Mouse (Mus musculus) MEL (cell line): ENCODE data around the gene Fxr2. TPM values are rescaled to one million over a fixed set of nuclear protein-coding genes. Genes with fewer than 3 reads are reported as not detected.

Experiments
- DNase-seq: peaks from one replicate; pipeline ENCODE4 v3.0.0; 2011; ENCODE audit warnings: low read depth, low spot score
- H3K27ac ChIP-seq: 2 replicates; pipeline ENCODE4 v1.5.1; 2012; ENCODE audit warnings: low read depth, mild to moderate bottlenecking, control low read depth, low read length, moderate library complexity; ENCODE audit not compliant: control insufficient read depth
- H3K27me3 ChIP-seq, 2 experiments: fragments of 150-350 bp in 1 of 2; sonication (generic) in 1 of 2; 2 replicates each; pipeline ENCODE4 v1.6.1; 2012; ENCODE audit warnings: low read length in 2 of 2, mild to moderate bottlenecking in 2 of 2, improper control_type of control experiment in 1 of 2, moderate library complexity in 1 of 2; ENCODE audit not compliant: insufficient read depth in 2 of 2, control insufficient read depth in 1 of 2
- H3K36me3 ChIP-seq, 2 experiments: 2 replicates each; pipeline ENCODE4 v1.6.1; 2012 to 2014; ENCODE audit warnings: low read length in 2 of 2, improper control_type of control experiment in 1 of 2, inconsistent platforms in 1 of 2, mild to moderate bottlenecking in 1 of 2; ENCODE audit not compliant: insufficient read depth in 2 of 2, control insufficient read depth in 1 of 2
- H3K4me1 ChIP-seq, 2 experiments: fragments of 150-350 bp in 1 of 2; sonication (generic) in 1 of 2; 2 replicates each; pipeline ENCODE4 v1.6.1; 2012; ENCODE audit warnings: low read length in 2 of 2, improper control_type of control experiment in 1 of 2, mild to moderate bottlenecking in 1 of 2; ENCODE audit not compliant: insufficient read depth in 2 of 2, control insufficient read depth in 1 of 2
- H3K4me3 ChIP-seq, 2 experiments: fragments of 150-350 bp in 1 of 2; sonication (generic) in 1 of 2; 2 replicates each; pipeline ENCODE4 v1.5.1; 2012; ENCODE audit warnings: low read depth in 2 of 2, low read length in 2 of 2, mild to moderate bottlenecking in 2 of 2, moderate library complexity in 2 of 2, control low read depth in 1 of 2, improper control_type of control experiment in 1 of 2; ENCODE audit not compliant: control insufficient read depth in 1 of 2, insufficient read depth in 1 of 2
- H3K79me2 ChIP-seq: 2 replicates; pipeline ENCODE4 v1.6.1; 2012; ENCODE audit warnings: mild to moderate bottlenecking, low read length, moderate library complexity; ENCODE audit not compliant: control insufficient read depth, poor library complexity, insufficient read depth
- H3K9ac ChIP-seq: 2 replicates; pipeline ENCODE4 v1.6.1; 2012; ENCODE audit warnings: low read depth, mild to moderate bottlenecking, control low read depth, low read length, moderate library complexity; ENCODE audit not compliant: control insufficient read depth, poor library complexity, severe bottlenecking
- H3K9me3 ChIP-seq: fragments of 150-350 bp; sonication (generic); replicated peaks from 2 replicates; pipeline ENCODE4 v1.6.1; 2012; ENCODE audit warnings: mild to moderate bottlenecking, low read length, improper control_type of control experiment, moderate library complexity; ENCODE audit not compliant: insufficient read depth
- BHLHE40 ChIP-seq: IDR thresholded peaks from 2 replicates; pipeline ENCODE4 v1.6.1; 2012; ENCODE audit warnings: low read depth, mild to moderate bottlenecking, inconsistent platforms, low read length, improper control_type of control experiment, borderline replicate concordance
- CHD1 ChIP-seq: IDR thresholded peaks from 2 replicates; pipeline ENCODE4 v1.6.1; 2012; ENCODE audit warnings: low read depth, mild to moderate bottlenecking, inconsistent platforms, low read length, improper control_type of control experiment
- CHD2 ChIP-seq: IDR thresholded peaks from 2 replicates; pipeline ENCODE4 v1.6.1; 2011; ENCODE audit warnings: low read length, improper control_type of control experiment
- CTCF ChIP-seq, 3 experiments: IDR thresholded peaks in 2 of 3; conservative IDR thresholded peaks in 1 of 3; 2 replicates each; pipeline ENCODE4 v1.5.1; 2011 to 2012; ENCODE audit warnings: low read length in 3 of 3, low read depth in 2 of 3, mild to moderate bottlenecking in 2 of 3, improper control_type of control experiment in 1 of 3, inconsistent platforms in 1 of 3, mixed read lengths in 1 of 3, moderate library complexity in 1 of 3; ENCODE audit not compliant: control insufficient read depth in 1 of 3, insufficient read depth in 1 of 3, poor library complexity in 1 of 3, severe bottlenecking in 1 of 3
- GABPA ChIP-seq: IDR thresholded peaks from 2 replicates; pipeline ENCODE4 v1.6.1; 2012; ENCODE audit warnings: low read depth, mild to moderate bottlenecking, inconsistent platforms, low read length, improper control_type of control experiment, moderate library complexity
- GATA1 ChIP-seq: IDR thresholded peaks from 2 replicates; pipeline ENCODE4 v1.6.1; 2011; ENCODE audit warnings: low read depth, low read length, improper control_type of control experiment
- HCFC1 ChIP-seq: IDR thresholded peaks from 2 replicates; pipeline ENCODE4 v1.6.1; 2012; ENCODE audit warnings: low read depth, mild to moderate bottlenecking, inconsistent platforms, low read length, improper control_type of control experiment, moderate library complexity
- MYB ChIP-seq: IDR thresholded peaks from 2 replicates; pipeline ENCODE4 v1.6.1; 2011; ENCODE audit warnings: mild to moderate bottlenecking, low read depth, low read length, improper control_type of control experiment
- MYC ChIP-seq: IDR thresholded peaks from 2 replicates; pipeline ENCODE4 v1.6.1; 2011; ENCODE audit warnings: low read depth, mild to moderate bottlenecking, low read length, improper control_type of control experiment, moderate library complexity
- POLR2AphosphoS2 ChIP-seq: IDR thresholded peaks from 2 replicates; pipeline ENCODE4 v1.6.1; 2011; ENCODE audit warnings: low read length, improper control_type of control experiment
- RAD21 ChIP-seq: IDR thresholded peaks from 2 replicates; pipeline ENCODE4 v1.6.1; 2011; ENCODE audit warnings: mild to moderate bottlenecking, low read depth, low read length, improper control_type of control experiment
- RCOR1 ChIP-seq: IDR thresholded peaks from 2 replicates; pipeline ENCODE4 v1.6.1; 2012; ENCODE audit warnings: low read depth, mild to moderate bottlenecking, inconsistent platforms, low read length, improper control_type of control experiment
- SIN3A ChIP-seq: IDR thresholded peaks from 2 replicates; pipeline ENCODE4 v1.6.1; 2012; ENCODE audit warnings: low read length, improper control_type of control experiment, inconsistent platforms
- SMC3 ChIP-seq: IDR thresholded peaks from 2 replicates; pipeline ENCODE4 v1.6.1; 2011; ENCODE audit warnings: low read depth, low read length, improper control_type of control experiment
- TBP ChIP-seq: IDR thresholded peaks from 2 replicates; pipeline ENCODE4 v1.8.0; 2011; ENCODE audit warnings: low read depth, low read length, improper control_type of control experiment
- USF1 ChIP-seq: IDR thresholded peaks from 2 replicates; pipeline ENCODE4 v1.6.1; 2014; ENCODE audit warnings: low read depth, mild to moderate bottlenecking, inconsistent platforms, low read length, improper control_type of control experiment, moderate library complexity
- USF2 ChIP-seq, 2 experiments: IDR thresholded peaks; 2 replicates each; pipeline ENCODE4 v1.6.1; 2011 to 2012; ENCODE audit warnings: improper control_type of control experiment in 2 of 2, low read length in 2 of 2, borderline replicate concordance in 1 of 2, inconsistent platforms in 1 of 2, low read depth in 1 of 2, mild to moderate bottlenecking in 1 of 2; ENCODE audit not compliant: insufficient read depth in 1 of 2
- ZC3H11A ChIP-seq: IDR thresholded peaks from 2 replicates; pipeline ENCODE4 v1.6.1; 2012; ENCODE audit warnings: low read depth, mild to moderate bottlenecking, inconsistent platforms, low read length, improper control_type of control experiment
- ZKSCAN1 ChIP-seq: IDR thresholded peaks from 2 replicates; pipeline ENCODE4 v1.6.1; 2012; ENCODE audit warnings: low read depth, mild to moderate bottlenecking, inconsistent platforms, low read length, improper control_type of control experiment, moderate library complexity
- ZNF384 ChIP-seq: IDR thresholded peaks from 2 replicates; pipeline ENCODE4 v1.6.1; 2012; ENCODE audit warnings: low read depth, mild to moderate bottlenecking, inconsistent platforms, low read length, improper control_type of control experiment
- polyA plus RNA-seq, 2 experiments: library from polyadenylated mRNA; stranded (reverse) in 1 of 2; unstranded in 1 of 2; fragments of >175 nt in 1 of 2; fragments of >200 nt in 1 of 2; gene quantifications; 2 replicates each; pipeline versions ENCODE4 v1.2.1 to v1.2.4; 2012; ENCODE audit warnings: low replicate concordance in 2 of 2, low read depth in 1 of 2; ENCODE audit not compliant: insufficient read length in 2 of 2, insufficient read depth in 1 of 2, missing spikeins in 1 of 2
- total RNA-seq: library from RNA; depleted of rRNA; stranded (reverse); fragments of 300-350 nt; gene quantifications from 2 replicates; pipeline ENCODE4 v1.2.3, GENCODE M21; 2012

Fxr2 gene
- total and polyA plus RNA-seq, 3 experiments: 95.1 to 97.6 TPM; not detected in 1

DNA sequence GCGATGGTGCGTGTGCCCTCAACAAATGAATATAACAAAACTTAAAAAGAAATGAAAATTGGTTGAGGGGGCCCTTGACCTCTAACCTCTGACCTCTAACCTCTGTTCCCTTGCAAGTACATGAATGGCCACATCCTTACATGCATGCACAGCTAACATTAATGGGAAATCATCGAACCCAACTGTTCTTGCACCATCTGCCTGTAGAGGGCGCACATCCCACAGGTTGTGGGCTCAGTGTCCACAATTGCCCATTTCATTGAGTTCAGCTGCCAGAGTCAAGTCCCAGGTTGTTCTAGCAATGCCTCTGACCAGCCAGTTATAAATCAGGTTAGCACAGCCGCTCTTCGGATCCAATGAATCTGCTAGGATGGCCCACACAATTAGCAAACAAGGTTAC is 4.5 kb upstream of the Fxr2 start (continued):
- TF ChIP-seq TBP (no peak), GABPA (no peak), POLR2AphosphoS2 (no peak), CHD2 (no peak), USF1 (no peak), GATA1 (no peak), MYB (no peak), BHLHE40 (0 out of 2 replicates have a peak, but pooled peaks have one; percentile 14), CHD1 (no peak)

DNA sequence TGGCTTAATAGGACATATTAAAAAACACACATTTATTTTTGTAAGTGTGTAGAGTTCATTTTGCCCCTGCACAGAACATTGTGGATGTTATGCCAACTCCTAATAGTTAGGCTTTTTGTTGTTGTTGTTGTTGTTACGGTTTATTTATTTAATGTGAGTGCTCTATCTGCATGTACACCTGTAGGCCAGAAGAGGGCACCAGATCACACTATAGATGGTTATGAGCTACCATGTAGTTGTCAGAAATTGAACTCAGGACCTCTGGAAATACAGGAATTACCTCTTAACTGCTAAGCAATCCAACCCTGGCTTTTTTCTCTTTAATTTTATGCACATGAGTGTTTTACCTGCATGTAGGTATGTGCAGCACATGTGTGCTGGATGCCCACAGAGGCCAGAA is 3.0 kb upstream of the Fxr2 start:
- peak; percentile 63 for DNase-seq
- TF ChIP-seq RAD21 (peak; percentile 46), ZC3H11A (0 out of 2 replicates have a peak, but pooled peaks have one; percentile 28), USF2 (IDR thresholded peaks at IDR 0.05; ENCODE audit: borderline replicate concordance in 1 of 2, insufficient read depth in 1 of 2, low read depth in 1 of 2, low read length in 2 of 2) (no peak), USF1 (no peak), CTCF (IDR thresholded peaks at IDR 0.05 in 2 of 3, conservative IDR thresholded peaks at IDR 0.05 in 1 of 3; ENCODE audit: control insufficient read depth in 1 of 3, insufficient read depth in 1 of 3, low read depth in 2 of 3, low read length in 3 of 3, poor library complexity in 1 of 3, severe bottlenecking in 1 of 3) (peak; percentile 37 to 77 (median 72)), SIN3A (0 out of 2 replicates have a peak, but pooled peaks have one; percentile 47), SMC3 (peak; percentile 63), RCOR1 (0 out of 2 replicates have a peak, but pooled peaks have one; percentile 4), HCFC1 (0 out of 2 replicates have a peak, but pooled peaks have one; percentile 54), ZNF384 (no peak), MYC (0 out of 2 replicates have a peak, but pooled peaks have one; percentile 52), ZKSCAN1 (no peak)
- no peak overlapping the region for H3K27ac ChIP-seq
- peaks cover 7 to 17% of the 10 kb centered on the region in 2 experiments for H3K4me1 ChIP-seq
- peaks cover 0 to 19% of the 10 kb centered on the region in 2 experiments; a peak in 2 of 4 replicates for H3K36me3 ChIP-seq
- no peaks in the 10 kb centered on the region for H3K27me3 ChIP-seq
- H3K4me3 ChIP-seq: no peak overlapping the region
- H3K9ac ChIP-seq: no peak overlapping the region
- H3K79me2 ChIP-seq: peaks cover 20% of the 10 kb centered on the region
- H3K9me3 ChIP-seq: no peaks in the 10 kb centered on the region
